Mouse (Mus musculus) hindbrain, embryonic 11.5 days (tissue): ENCODE measurements around the gene Pigt. TPM values are rescaled to one million over a fixed set of nuclear protein-coding genes. Genes with fewer than 3 reads are reported as not detected.

ENCODE experiments used
- ATAC-seq: fragments of 200-750 bp; cut with Nextera tagmentation; 2 replicates; pipeline ENCODE4 v1.8.0; 2017; ENCODE audit warnings: mild to moderate bottlenecking, moderate TSS enrichment, moderate library complexity; ENCODE audit not compliant: low FRiP score
- DNase-seq: peaks from one replicate; pipeline ENCODE4 v3.0.0-alpha.2; 2015; ENCODE audit warnings: low spot score
- H3K27ac ChIP-seq: fragments of 300-500 bp; sonication (generic); 2 replicates; pipeline ENCODE4 v1.5.1; 2014; ENCODE audit warnings: mild to moderate bottlenecking, low read depth, low read length
- H3K27me3 ChIP-seq: fragments of 300-500 bp; sonication (generic); 2 replicates; pipeline ENCODE4 v1.6.1; 2014; ENCODE audit warnings: mild to moderate bottlenecking, low read length, moderate library complexity, mixed read lengths; ENCODE audit not compliant: control insufficient read depth, insufficient read depth
- H3K36me3 ChIP-seq: fragments of 300-500 bp; sonication (generic); 2 replicates; pipeline ENCODE4 v1.6.1; 2014; ENCODE audit warnings: mild to moderate bottlenecking, low read length, moderate library complexity, mixed read lengths; ENCODE audit not compliant: control insufficient read depth, insufficient read depth
- H3K4me1 ChIP-seq: fragments of 300-500 bp; sonication (generic); replicated peaks from 2 replicates; pipeline ENCODE4 v1.6.1; 2014; ENCODE audit warnings: low read length, mixed read lengths; ENCODE audit not compliant: control insufficient read depth, insufficient read depth
- H3K4me2 ChIP-seq: fragments of 300-500 bp; sonication (generic); replicated peaks from 2 replicates; pipeline ENCODE4 v1.6.1; 2014; ENCODE audit warnings: mild to moderate bottlenecking, low read depth, low read length
- H3K4me3 ChIP-seq: fragments of 300-500 bp; sonication (generic); 2 replicates; pipeline ENCODE4 v1.5.1; 2014; ENCODE audit warnings: low read depth, low read length
- H3K9ac ChIP-seq: fragments of 300-500 bp; sonication (generic); 2 replicates; pipeline ENCODE4 v1.6.1; 2014; ENCODE audit warnings: low read depth, low read length
- H3K9me3 ChIP-seq: fragments of 300-500 bp; sonication (generic); 2 replicates; pipeline ENCODE4 v1.6.1; 2016; ENCODE audit warnings: low read length; ENCODE audit not compliant: control insufficient read depth
- WGBS: fragments of 180-500 bp; shearing (Covaris S2); extraction: QIAGEN DNeasy Blood & Tissue Kit; methylation state at CpG from one replicate; pipeline ENCODE4 v1.1.7; 2014; 5-methylcytosine and 5-hydroxymethylcytosine counted together
- polyA plus RNA-seq: library from polyadenylated mRNA; unstranded; fragments of >200 nt; fragmentation: Nextera tagmentation; extraction: Ambion mirVana; gene quantifications from 2 replicates; pipeline ENCODE4 v1.2.1, GENCODE M21; 2014

The Pigt gene
- polyA plus RNA-seq, 1 experiment from 2014 or later: 56.8 TPM

GRCm38 (mm10) chr2:164470254-164470653 is 27.1 kb upstream of the Pigt start:
- Histone ChIP-seq H3K4me1 (no peaks in the 10 kb centered on the region), H3K36me3 (0 out of 2 replicates have a peak, but pooled peaks cover 2% of the 10 kb centered on the region), H3K27ac (no peak overlapping the region), H3K4me2 (no peak overlapping the region), H3K27me3 (no peaks in the 10 kb centered on the region), H3K9me3 (no peaks in the 10 kb centered on the region), H3K9ac (no peak overlapping the region), H3K4me3 (no peak overlapping the region)
- peak; percentile 71 for DNase-seq
- WGBS: 32% methylated on average over 10 of the region's 10 CpGs
- ATAC-seq: no peak

GRCm38 (mm10) chr2:164473624-164474023 is 23.7 kb upstream of the Pigt start, which contains the start of gene Trp53tg5:
Trp53tg5 (minus strand) TSS chr2:164473724.
- WGBS: 86% methylated on average over 6 of the region's 6 CpGs
- ATAC-seq: no peak
- no peak within 1 kb of the TSS for H3K4me2 ChIP-seq
- H3K27ac ChIP-seq: no peak within 1 kb of the TSS
- no peak within 1 kb of the TSS for H3K9ac ChIP-seq
- no peak within 1 kb of the TSS for H3K4me3 ChIP-seq
- no peaks in the 10 kb centered on the region for H3K4me1 ChIP-seq
- no peaks in the 10 kb centered on the region for H3K9me3 ChIP-seq
- DNase-seq: no peak
- H3K27me3 ChIP-seq: no peaks in the 10 kb centered on the region
- H3K36me3 ChIP-seq: no peaks in the 10 kb centered on the region

- Histone ChIP-seq H3K4me2 (peak within 1 kb of the TSS; percentile 100), H3K4me3 (peak within 1 kb of the TSS; percentile 68), H3K4me1 (no peaks in the 10 kb centered on the region), H3K27ac (no peak within 1 kb of the TSS), H3K27me3 (peaks cover 8% of the 10 kb centered on the region; the same call in 1 of the 2 replicates), H3K36me3 (no peaks in the 10 kb centered on the region), H3K9ac (peak within 1 kb of the TSS; percentile 68), H3K9me3 (no peaks in the 10 kb centered on the region)
- DNase-seq: peak; percentile 20
- no peak for ATAC-seq
- WGBS: 2% methylated on average over 26 of the region's 26 CpGs
Observed at GRCm38 (mm10) chr2:164485681-164486257, 11.6 kb upstream of the Pigt start, which contains the start of gene Dbndd2. Dbndd2 (plus strand) TSS chr2:164486106.

- H3K4me1 ChIP-seq: no peaks in the 10 kb centered on the region
- H3K9ac ChIP-seq: peak overlapping the region; percentile 68
- under 1% methylated on average over 40 of the region's 90 CpGs for WGBS
- H3K36me3 ChIP-seq: no peaks in the 10 kb centered on the region
- H3K4me2 ChIP-seq: peak overlapping the region; percentile 100
- DNase-seq: peak; percentile 61
- peaks cover 8% of the 10 kb centered on the region; the same call in 1 of the 2 replicates for H3K27me3 ChIP-seq
- no peaks in the 10 kb centered on the region for H3K9me3 ChIP-seq
- H3K4me3 ChIP-seq: peak overlapping the region; percentile 68
- H3K27ac ChIP-seq: no peak overlapping the region
- peak; percentile 49 for ATAC-seq
Observed at GRCm38 (mm10) chr2:164486258-164487114, 10.8 kb upstream of the Pigt start.

- Histone ChIP-seq H3K27me3 (peaks cover 8% of the 10 kb centered on the region; the same call in 1 of the 2 replicates), H3K27ac (no peak overlapping the region), H3K9me3 (no peaks in the 10 kb centered on the region), H3K4me2 (peak overlapping the region; percentile 100), H3K4me3 (peak overlapping the region; percentile 68), H3K4me1 (no peaks in the 10 kb centered on the region), H3K36me3 (no peaks in the 10 kb centered on the region), H3K9ac (peak overlapping the region; percentile 68; the same call in 1 of the 2 replicates)
- ATAC-seq (peak; percentile 4; the same call in 1 of the 2 replicates), DNase-seq (no peak)
- 21% methylated on average over 9 of the region's 11 CpGs for WGBS
Observed at GRCm38 (mm10) chr2:164487115-164487527, 10.2 kb upstream of the Pigt start.

GRCm38 (mm10) chr2:164487812-164488211 is 9.5 kb upstream of the Pigt start:
- H3K36me3 ChIP-seq: no peaks in the 10 kb centered on the region
- DNase-seq (no peak), ATAC-seq (no peak)
- H3K4me3 ChIP-seq: no peak overlapping the region
- WGBS: 66% methylated on average over 9 of the region's 9 CpGs
- no peaks in the 10 kb centered on the region for H3K9me3 ChIP-seq
- H3K27me3 ChIP-seq: peaks cover 8% of the 10 kb centered on the region; the same call in 1 of the 2 replicates
- no peaks in the 10 kb centered on the region for H3K4me1 ChIP-seq
- H3K27ac ChIP-seq: no peak overlapping the region
- H3K9ac ChIP-seq: no peak overlapping the region
- H3K4me2 ChIP-seq: no peak overlapping the region

GRCm38 (mm10) chr2:164494126-164494525 is 3.2 kb upstream of the Pigt start:
- Histone ChIP-seq H3K4me2 (no peak overlapping the region), H3K27ac (no peak overlapping the region), H3K4me1 (no peaks in the 10 kb centered on the region; the same call in 1 of the 2 replicates), H3K27me3 (no peaks in the 10 kb centered on the region), H3K36me3 (no peaks in the 10 kb centered on the region), H3K4me3 (no peak overlapping the region), H3K9ac (no peak overlapping the region), H3K9me3 (no peaks in the 10 kb centered on the region)
- DNase-seq (no peak), ATAC-seq (no peak)
- 54% methylated on average over 2 of the region's 2 CpGs for WGBS

- DNase-seq: no peak
- Histone ChIP-seq H3K36me3 (no peaks in the 10 kb centered on the region), H3K9ac (no peak overlapping the region), H3K4me2 (no peak overlapping the region), H3K27me3 (no peaks in the 10 kb centered on the region), H3K4me1 (no peaks in the 10 kb centered on the region; the same call in 1 of the 2 replicates), H3K9me3 (no peaks in the 10 kb centered on the region), H3K27ac (no peak overlapping the region), H3K4me3 (no peak overlapping the region)
- 78% methylated on average over 1 of the region's 1 CpGs for WGBS
- no peak for ATAC-seq
Observed at GRCm38 (mm10) chr2:164496331-164496730, 989 bp upstream of the Pigt start.
